Mouse (Mus musculus): ENCODE data around the gene Dapk2.
A peak's percentile ranks its signal among the peaks of the same experiment; 100 is the strongest.

Dapk2 gene

DNA sequence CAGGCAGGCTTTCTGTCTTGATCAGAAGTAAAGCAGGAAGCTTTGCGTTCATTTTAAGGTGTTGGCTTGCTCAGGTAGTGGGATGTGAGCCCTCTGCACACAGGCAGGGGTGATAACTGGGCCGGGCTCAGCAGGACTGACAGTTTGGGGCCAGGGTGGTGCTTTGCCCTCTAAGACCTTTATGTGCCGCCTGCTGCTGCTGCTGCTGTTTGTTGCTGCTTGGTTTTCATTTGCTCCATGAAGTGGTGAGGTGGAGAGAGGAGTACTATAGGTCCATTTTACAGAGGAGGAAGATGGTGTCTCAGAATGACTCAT, 24.6 kb downstream of the Dapk2 start:
- no peak for ATAC-seq (ENCODE audit: insufficient number of reproducible peaks, low FRiP score, low TSS enrichment)

- no peak for ATAC-seq (ENCODE audit: insufficient number of reproducible peaks, low FRiP score, low TSS enrichment)
These were observed 25.0 kb downstream of the Dapk2 start for GRCm38 (mm10) chr9:66183023-66183422.

DNA sequence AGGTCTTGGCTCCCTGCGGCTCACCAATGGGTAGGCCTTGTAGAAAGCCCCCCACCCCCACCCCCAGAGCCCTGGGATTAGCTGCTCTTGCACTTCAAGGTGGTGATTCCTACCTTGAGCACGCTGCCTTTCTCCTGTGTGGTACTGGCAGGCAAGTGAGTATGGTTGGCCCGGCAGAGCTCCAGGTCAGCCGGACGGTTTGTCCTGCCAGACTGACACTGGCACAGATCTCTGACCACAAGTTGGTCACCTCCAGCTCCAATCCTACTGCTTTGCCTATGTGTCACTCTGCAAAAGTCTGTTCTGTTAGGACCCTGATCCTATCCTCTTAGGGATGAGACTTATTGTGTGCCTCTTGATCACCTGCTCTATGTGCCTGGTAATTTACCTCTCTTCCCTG, 26.5 kb downstream of the Dapk2 start:
- ATAC-seq (ENCODE audit: insufficient number of reproducible peaks, low FRiP score, low TSS enrichment), result no peak

GRCm38 (mm10) chr9:66186426-66186825, 28.4 kb downstream of the Dapk2 start:
- no peak for ATAC-seq (ENCODE audit: insufficient number of reproducible peaks, low FRiP score, low TSS enrichment)

GRCm38 (mm10) chr9:66189026-66189425, 31.0 kb downstream of the Dapk2 start:
- no peak for ATAC-seq (ENCODE audit: insufficient number of reproducible peaks, low FRiP score, low TSS enrichment)

GRCm38 (mm10) chr9:66194003-66194402, 36.0 kb downstream of the Dapk2 start:
- no peak for ATAC-seq (ENCODE audit: insufficient number of reproducible peaks, low FRiP score, low TSS enrichment)

- no peak for ATAC-seq (ENCODE audit: insufficient number of reproducible peaks, low FRiP score, low TSS enrichment)
These were observed 38.5 kb downstream of the Dapk2 start for GRCm38 (mm10) chr9:66196561-66196960.

GRCm38 (mm10) chr9:66198533-66198932, 40.5 kb downstream of the Dapk2 start:
- no peak for ATAC-seq (ENCODE audit: insufficient number of reproducible peaks, low FRiP score, low TSS enrichment)

- ATAC-seq (ENCODE audit: insufficient number of reproducible peaks, low FRiP score, low TSS enrichment), result no peak
These were observed 41.8 kb downstream of the Dapk2 start for GRCm38 (mm10) chr9:66199657-66200410.

GRCm38 (mm10) chr9:66200411-66200789, 42.4 kb downstream of the Dapk2 start:
- ATAC-seq (ENCODE audit: insufficient number of reproducible peaks, low FRiP score, low TSS enrichment), result no peak

DNA sequence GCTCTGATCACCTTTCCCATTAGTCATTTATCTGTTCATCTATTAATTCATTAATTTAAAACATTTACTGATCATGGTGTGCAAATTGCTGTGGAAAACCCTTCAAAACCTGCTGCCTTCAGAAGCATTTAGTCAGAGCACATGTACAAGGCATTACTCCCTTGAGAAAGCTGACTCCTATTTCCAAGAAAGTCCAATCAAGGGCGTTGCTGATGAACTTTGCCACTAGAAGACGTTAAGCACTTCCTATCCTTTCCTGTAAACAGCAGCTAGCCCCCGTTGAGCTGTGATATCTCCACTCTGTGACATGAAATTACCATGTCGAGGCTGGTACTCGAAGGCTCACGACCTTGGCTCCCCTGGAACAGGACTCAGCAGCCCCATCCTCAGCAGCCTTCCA, 43.6 kb downstream of the Dapk2 start:
- no peak for ATAC-seq (ENCODE audit: insufficient number of reproducible peaks, low FRiP score, low TSS enrichment)

- no peak for ATAC-seq (ENCODE audit: insufficient number of reproducible peaks, low FRiP score, low TSS enrichment)
These were observed 44.4 kb downstream of the Dapk2 start for GRCm38 (mm10) chr9:66202463-66202862.

GRCm38 (mm10) chr9:66205702-66206101, 47.7 kb downstream of the Dapk2 start:
- 0 out of 2 replicates have a peak, but pooled peaks have one; percentile 36 for ATAC-seq (ENCODE audit: insufficient number of reproducible peaks, low FRiP score, low TSS enrichment)

DNA sequence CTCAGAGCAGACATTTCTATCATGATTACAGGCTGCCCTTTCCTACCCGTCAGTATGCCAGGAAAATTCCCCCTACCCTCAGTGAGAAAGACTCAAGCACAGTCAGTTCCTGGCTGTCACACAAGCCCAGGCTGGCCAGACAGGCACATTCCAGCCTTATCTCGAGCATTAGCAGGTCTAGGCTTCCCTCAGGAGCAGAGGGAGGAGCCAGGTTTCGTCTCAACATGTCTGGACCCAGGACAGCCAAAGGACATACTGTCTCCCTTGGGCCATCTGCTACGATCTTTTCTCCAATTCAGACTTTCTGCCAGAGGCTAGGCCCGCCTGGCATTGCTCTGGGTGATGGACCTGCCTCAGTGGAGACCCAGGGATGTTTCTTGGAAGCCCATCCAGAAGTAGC, 48.8 kb downstream of the Dapk2 start:
- ATAC-seq (ENCODE audit: insufficient number of reproducible peaks, low FRiP score, low TSS enrichment), result peak; percentile 81; the same call in 1 of the 2 replicates

DNA sequence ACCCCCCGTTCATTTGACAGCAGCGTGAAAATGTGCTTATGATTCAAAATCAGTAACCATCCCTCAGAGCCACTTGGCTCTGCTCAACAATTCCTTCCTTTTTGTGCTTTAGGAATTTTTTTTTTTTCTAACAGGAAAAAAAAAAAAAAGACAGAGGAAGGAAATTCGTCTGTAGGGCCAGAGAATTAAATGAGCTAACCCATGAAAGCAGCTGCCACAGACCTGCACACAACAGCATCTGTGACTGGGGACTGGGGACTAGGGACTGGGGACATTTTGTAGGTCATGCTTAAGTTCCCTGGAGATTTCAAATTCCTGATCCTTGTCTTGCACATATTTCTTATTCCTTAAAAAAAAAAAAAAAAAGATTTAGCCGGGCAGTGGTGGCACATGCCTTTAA, 53.4 kb downstream of the Dapk2 start:
- no peak for ATAC-seq (ENCODE audit: insufficient number of reproducible peaks, low FRiP score, low TSS enrichment)

GRCm38 (mm10) chr9:66212088-66212487, 54.1 kb downstream of the Dapk2 start:
- ATAC-seq (ENCODE audit: insufficient number of reproducible peaks, low FRiP score, low TSS enrichment), result no peak

DNA sequence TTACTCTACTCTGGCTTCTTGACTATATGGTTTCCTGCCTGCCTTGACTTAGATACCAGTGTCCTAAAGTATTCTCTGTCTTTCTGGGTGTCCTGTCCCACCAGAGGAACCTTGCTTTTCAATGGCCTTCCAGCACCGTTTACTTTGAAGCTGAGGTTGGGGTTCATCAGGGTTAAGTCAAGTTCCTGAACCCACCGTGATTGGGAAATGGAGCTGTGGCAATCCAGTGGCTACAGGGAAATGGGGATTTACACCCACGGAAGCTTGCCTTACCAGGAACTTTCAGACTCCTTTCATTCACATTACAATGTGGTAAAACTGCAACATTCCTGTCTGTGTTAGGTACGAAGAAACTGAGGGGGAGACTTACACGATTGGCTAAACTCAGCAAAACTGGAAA, 54.8 kb downstream of the Dapk2 start:
- ATAC-seq (ENCODE audit: insufficient number of reproducible peaks, low FRiP score, low TSS enrichment), result no peak

GRCm38 (mm10) chr9:66213386-66214032, 55.5 kb downstream of the Dapk2 start:
- no peak for ATAC-seq (ENCODE audit: insufficient number of reproducible peaks, low FRiP score, low TSS enrichment)

GRCm38 (mm10) chr9:66215551-66215950, 57.5 kb downstream of the Dapk2 start:
- no peak for ATAC-seq (ENCODE audit: insufficient number of reproducible peaks, low FRiP score, low TSS enrichment)

GRCm38 (mm10) chr9:66217970-66218369, 59.9 kb downstream of the Dapk2 start:
- no peak for ATAC-seq (ENCODE audit: insufficient number of reproducible peaks, low FRiP score, low TSS enrichment)

DNA sequence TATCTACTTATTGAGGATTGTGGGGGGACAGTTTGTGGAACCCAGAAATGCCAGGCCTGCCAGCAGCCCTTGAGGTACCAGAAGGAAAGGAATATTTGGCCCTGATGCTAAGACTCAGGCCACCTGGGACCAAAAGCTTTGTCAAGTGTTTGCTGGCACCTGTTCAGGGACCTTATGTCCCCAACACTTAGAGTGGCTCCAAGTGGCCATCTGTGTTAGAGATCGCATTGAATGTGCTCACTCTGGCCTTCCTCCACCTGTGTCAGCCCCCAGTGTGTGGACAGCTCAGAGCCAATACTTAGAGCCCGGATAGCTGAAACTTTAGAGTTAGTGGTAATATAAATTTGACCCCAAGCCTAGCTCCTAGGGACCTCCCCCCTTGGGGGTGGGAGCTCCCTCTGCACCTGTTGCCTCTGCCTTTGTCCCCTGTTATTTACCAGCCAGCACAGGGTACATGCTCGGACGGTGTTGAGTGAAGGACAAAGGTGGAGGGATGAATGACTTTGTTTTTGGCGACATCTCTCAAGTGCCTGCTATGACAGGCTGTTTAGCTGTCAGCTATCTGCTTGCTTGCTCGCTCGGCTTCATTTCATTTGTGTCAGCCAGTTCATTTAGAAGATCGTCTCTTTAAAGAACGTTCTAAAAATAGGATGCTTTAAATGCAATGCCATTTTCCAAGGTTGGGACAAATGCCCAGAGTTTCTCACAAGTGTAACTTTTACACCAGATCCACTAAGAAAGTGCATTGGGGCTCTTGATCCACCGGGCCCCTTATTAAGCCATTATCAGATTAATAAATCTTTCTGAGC, 61.1 kb downstream of the Dapk2 start:
- peak; percentile 72; the same call in 1 of the 2 replicates for ATAC-seq (ENCODE audit: insufficient number of reproducible peaks, low FRiP score, low TSS enrichment)

Measured in cerebellum, adult (tissue).